Mouse (Mus musculus): ENCODE measurements at regions not wholly inside any gene's neighbourhood (a gene's known extent, or its start where the extent isn't known, plus 50 kb on each side); places are given as distances from the start of the nearest gene placed in this dataset.
A peak's percentile ranks its signal among the peaks of the same experiment; 100 is the strongest.

DNA sequence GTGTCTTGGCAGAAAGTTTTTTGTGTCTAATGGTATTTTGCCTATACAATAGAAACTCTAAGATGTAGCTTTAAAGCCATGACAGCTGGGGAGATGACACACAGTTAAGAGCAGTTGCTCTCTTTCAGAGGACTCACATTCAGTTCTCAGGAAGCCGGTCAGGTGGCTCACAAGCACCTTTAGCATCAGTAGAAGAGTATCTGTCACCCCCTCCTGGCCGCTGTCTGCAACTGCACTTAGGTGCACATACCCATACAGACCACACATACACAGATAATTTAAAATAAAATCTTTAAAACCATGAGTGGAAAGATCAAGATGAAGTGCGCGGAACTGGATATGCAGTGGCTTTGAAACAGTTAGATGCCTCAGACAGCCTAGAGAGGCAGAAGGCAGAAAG, 178.3 kb upstream of the Chrm3 start:
- no peak for DNase-seq (ENCODE audit: low spot score in 2 of 2)

DNA sequence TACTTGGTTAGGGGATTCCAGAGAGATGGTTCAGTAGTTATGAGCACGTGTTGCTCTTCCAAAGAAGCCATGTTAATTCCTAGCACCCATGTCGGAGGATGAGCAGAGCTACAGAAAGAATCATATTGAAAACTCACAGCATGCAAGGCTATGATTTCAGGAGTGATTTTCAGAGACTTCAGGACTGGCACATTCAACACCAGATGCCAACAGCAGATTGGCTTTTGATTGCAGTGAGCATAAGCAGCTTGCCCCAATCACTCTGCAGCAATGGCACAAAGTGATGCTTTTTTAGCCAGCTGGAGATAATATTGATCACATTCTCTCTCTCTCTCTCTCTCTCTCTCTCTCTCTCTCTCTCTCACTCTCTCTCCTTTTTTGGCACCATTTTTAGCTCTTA, 166.6 kb upstream of the Chrm3 start:
- DNase-seq (ENCODE audit: low spot score in 2 of 2) = peak; percentile 22 to 47

DNA sequence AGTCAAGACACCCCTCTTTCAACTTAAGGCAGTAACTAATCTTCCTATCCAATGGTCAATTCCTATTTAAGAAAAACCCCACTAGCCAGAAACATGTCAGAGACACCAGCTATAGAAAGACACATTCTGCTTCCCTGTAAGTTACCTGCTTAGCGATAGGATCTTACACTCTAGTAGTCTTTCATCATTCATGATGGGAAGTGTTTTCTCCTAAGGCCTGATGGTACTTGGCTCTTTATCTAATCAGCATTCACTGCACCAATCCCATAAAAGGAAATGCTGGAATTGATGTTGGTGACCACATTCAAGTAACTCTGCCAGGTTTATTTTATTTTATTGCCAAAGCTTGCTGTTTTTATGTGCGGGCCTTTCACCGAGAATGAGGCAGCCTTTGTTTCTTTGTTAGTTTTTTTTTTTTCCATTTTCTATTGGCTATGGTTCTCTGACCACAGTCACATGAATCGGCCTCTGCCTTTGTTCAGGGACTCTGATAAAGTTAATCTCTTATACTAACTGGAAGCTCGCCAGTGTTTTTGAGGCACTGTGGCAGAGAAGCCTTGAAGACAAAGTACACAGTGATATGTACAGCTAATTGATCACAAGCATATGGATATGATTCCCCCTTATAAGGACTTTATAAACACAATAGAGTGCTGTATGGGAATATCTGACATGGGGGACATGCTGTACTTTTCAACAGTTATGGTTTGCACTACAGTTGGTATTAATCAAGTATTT, 166.0 kb upstream of the Chrm3 start:
- DNase-seq (ENCODE audit: low spot score in 2 of 2) = peak; percentile 12 to 14

DNA sequence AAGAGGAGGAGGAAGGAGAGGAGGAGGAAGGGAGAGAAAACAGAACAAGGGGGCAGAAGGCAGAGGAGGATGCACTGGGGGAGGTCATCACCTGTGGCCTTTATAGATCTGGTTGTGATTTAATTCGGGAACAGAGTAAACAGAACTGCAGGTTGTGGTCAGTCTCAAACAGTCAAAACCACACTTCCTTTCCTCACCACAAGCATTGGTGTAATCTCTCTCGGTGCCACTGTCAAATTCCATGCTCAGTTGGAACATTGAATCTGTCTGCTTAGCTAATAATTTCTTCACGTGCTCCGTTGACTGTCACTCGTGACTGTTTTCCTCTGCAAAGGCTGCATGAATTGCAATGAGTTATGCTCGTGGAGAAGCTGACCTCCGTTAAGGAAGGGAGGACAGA, 143.6 kb upstream of the Chrm3 start:
- DNase-seq (ENCODE audit: low spot score in 2 of 2) = no peak

DNA sequence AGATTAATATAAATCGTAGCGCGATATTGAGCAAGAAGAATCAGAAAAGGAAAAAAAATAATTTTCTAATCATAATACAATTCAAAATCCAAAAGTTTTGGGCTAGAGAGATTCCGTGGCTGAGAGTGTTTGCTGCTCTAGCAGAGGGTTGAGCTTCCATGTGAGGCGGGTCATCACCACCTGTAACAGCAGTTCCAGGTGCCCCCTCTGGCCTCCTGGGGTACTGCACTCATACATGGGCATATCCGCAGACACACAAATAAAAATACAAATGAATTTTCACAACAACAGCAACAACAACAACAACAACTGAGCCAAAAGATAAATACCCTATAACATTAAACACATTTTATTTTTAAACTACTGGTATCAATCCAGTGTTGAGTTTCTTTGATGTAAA, 94.7 kb upstream of the Chrm3 start:
- DNase-seq (ENCODE audit: low spot score in 2 of 2) = no peak

GRCm38 (mm10) chr13:10454667-10455066, 94.0 kb upstream of the Chrm3 start:
- no peak for DNase-seq (ENCODE audit: low spot score in 2 of 2)

- no peak for DNase-seq (ENCODE audit: low spot score in 2 of 2)
These were observed 90.4 kb upstream of the Chrm3 start for GRCm38 (mm10) chr13:10451057-10451456.

DNA sequence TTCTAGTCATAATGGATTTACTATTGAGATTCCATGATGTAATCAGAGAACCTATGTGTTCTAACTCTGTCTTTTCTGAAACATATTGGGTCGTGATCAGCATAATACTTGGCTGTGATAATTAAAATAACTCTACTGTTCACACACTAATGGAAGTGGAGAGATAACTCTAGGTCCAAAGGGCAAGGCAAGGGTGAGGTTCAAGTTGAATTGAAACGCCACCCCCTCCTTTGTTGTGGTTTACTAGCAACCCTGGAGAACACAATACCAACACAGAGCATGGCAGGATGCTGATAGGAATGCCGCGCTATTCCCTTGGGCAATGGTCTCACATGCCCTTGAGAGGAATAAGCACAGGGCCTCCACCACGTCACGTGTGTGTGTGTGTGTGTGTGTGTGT, 88.9 kb upstream of the Chrm3 start:
- no peak for DNase-seq (ENCODE audit: low spot score in 2 of 2)

GRCm38 (mm10) chr13:10447806-10448205, 87.2 kb upstream of the Chrm3 start:
- no peak for DNase-seq (ENCODE audit: low spot score in 2 of 2)

GRCm38 (mm10) chr13:10445679-10446078, 85.0 kb upstream of the Chrm3 start:
- DNase-seq (ENCODE audit: low spot score in 2 of 2) = no peak

Small RNA genes in the stretch of these regions (microRNA-seq; reads per million reads assigned to microRNA genes)
- gene Gm23415 = 0 reads per million in 2 experiments

Measured in layer of hippocampus, postnatal 10 days (tissue).